Mouse (Mus musculus) hindbrain, embryonic 12.5 days (tissue): ENCODE results near the gene Crygf. TPM values are rescaled to one million over a fixed set of nuclear protein-coding genes. Genes with fewer than 3 reads are reported as not detected.
"Not testable (repeated sequence)": the region's sequence is repeated elsewhere in the genome, so short reads cannot be mapped to it uniquely, and the experiment has no call there.

Experiments
- ATAC-seq: fragments of 200-750 bp; cut with Nextera tagmentation; 2 replicates; pipeline ENCODE4 v1.8.0; 2017; ENCODE audit warnings: moderate TSS enrichment; ENCODE audit not compliant: low FRiP score
- H3K27ac ChIP-seq: fragments of 300-500 bp; sonication (generic); 2 replicates; pipeline ENCODE4 v1.5.1; 2016; ENCODE audit warnings: mild to moderate bottlenecking
- H3K27me3 ChIP-seq: fragments of 300-500 bp; sonication (generic); 2 replicates; pipeline ENCODE4 v1.6.1; 2016; ENCODE audit warnings: mild to moderate bottlenecking
- H3K36me3 ChIP-seq: fragments of 300-500 bp; sonication (generic); 2 replicates; pipeline ENCODE4 v1.6.1; 2016; ENCODE audit warnings: mild to moderate bottlenecking
- H3K4me1 ChIP-seq: fragments of 300-500 bp; sonication (generic); 2 replicates; pipeline ENCODE4 v1.6.1; 2016
- H3K4me2 ChIP-seq: fragments of 300-500 bp; sonication (generic); replicated peaks from 2 replicates; pipeline ENCODE4 v1.6.1; 2016; ENCODE audit warnings: mild to moderate bottlenecking
- H3K4me3 ChIP-seq: fragments of 300-500 bp; sonication (generic); 2 replicates; pipeline ENCODE4 v1.5.1; 2016; ENCODE audit warnings: mild to moderate bottlenecking
- H3K9ac ChIP-seq: fragments of 300-500 bp; sonication (generic); 2 replicates; pipeline ENCODE4 v1.6.1; 2016; ENCODE audit warnings: mild to moderate bottlenecking, moderate library complexity
- H3K9me3 ChIP-seq: fragments of 300-500 bp; sonication (generic); replicated peaks from 2 replicates; pipeline ENCODE4 v1.6.1; 2016; ENCODE audit warnings: mild to moderate bottlenecking
- WGBS: fragments of 180-500 bp; shearing (Covaris S2); methylation state at CpG from one replicate; pipeline ENCODE4 v1.1.7; 2016; 5-methylcytosine and 5-hydroxymethylcytosine counted together
- polyA plus RNA-seq: library from polyadenylated mRNA; unstranded; fragments of >200 nt; fragmentation: Nextera tagmentation; extraction: Ambion mirVana; gene quantifications from 2 replicates; pipeline ENCODE4 v1.2.1, GENCODE M21; 2016

The Crygf gene
- not detected in 2 replicates for polyA plus RNA-seq

DNA sequence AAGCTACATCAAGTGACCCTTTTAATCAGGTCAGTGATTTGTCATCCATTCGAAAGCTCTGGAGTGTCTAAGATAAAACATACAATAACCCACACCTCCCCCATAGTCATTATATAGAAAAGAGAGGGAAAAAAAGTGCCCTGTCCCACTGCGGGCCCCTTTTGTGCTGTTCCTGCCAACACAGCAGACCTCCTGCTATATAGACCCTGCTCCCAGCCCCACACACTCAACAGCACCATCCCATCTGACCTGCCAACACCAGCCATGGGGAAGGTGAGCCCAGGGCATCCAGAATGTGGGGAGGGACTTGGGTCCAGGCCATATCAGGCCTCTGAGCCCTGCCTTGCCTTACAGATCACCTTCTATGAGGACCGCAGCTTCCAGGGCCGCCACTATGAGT is at the start of gene Crygf:
Gene Crygf, plus strand, starts transcription at position 227 of the 400 bp plus-strand sequence.
- ATAC-seq, result no peak
- H3K9ac ChIP-seq, result no peak within 1 kb of the TSS
- no peaks in the 10 kb centered on the region for H3K4me1 ChIP-seq
- H3K27me3 ChIP-seq, result no peaks in the 10 kb centered on the region
- H3K4me2 ChIP-seq, result no peak within 1 kb of the TSS
- 66% methylated on average over 4 of the region's 4 CpGs for WGBS
- no peaks in the 10 kb centered on the region for H3K9me3 ChIP-seq
- no peak within 1 kb of the TSS for H3K4me3 ChIP-seq
- H3K36me3 ChIP-seq, result no peaks in the 10 kb centered on the region
- no peak within 1 kb of the TSS for H3K27ac ChIP-seq

DNA sequence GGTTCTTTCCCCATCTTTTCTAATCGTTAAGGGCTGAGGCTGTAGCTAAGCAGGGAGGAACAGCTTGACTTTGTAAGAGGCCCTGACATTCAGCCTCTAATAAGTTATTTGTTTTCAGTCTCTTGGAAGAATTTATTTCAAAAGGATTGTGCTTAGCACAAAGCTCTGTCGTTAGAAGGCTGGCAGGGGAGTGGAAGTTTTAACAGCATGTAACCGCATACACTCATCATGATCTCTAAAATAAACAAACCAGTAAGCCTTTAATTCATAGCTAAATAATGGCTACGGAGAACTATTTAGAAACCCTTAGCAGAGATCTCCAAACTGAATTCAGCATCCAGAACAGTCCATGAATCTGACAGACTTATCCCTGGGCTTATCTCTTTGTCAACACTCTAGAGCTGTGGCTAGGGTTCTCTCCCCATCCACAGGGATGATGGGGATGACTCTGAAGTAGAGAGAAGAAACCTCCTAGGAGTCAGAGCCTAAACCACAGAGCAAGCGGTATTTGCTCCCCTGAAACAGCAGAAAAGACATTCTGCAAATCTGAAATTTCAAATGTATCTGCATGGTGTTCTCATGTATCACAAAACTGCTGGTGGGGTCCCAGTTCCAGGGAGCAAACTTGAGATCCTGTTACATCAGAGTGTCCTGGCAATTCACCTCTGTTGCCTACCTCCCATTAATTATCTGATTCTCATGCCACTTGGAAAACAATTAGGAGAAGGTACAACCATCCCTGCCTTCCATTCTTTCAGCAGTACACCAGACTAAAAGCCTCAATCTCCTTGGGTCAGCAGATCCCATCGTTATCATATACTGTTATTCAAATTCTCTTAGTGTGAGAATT is 734 bp upstream of the Crygf start:
- Histone ChIP-seq H3K27me3 (no peaks in the 10 kb centered on the region), H3K9ac (no peak overlapping the region), H3K27ac (no peak overlapping the region), H3K9me3 (no peaks in the 10 kb centered on the region), H3K4me3 (no peak overlapping the region), H3K4me2 (no peak overlapping the region), H3K4me1 (no peaks in the 10 kb centered on the region), H3K36me3 (no peaks in the 10 kb centered on the region)
- ATAC-seq, result no peak
- 54% methylated on average over 6 of the region's 6 CpGs for WGBS

DNA sequence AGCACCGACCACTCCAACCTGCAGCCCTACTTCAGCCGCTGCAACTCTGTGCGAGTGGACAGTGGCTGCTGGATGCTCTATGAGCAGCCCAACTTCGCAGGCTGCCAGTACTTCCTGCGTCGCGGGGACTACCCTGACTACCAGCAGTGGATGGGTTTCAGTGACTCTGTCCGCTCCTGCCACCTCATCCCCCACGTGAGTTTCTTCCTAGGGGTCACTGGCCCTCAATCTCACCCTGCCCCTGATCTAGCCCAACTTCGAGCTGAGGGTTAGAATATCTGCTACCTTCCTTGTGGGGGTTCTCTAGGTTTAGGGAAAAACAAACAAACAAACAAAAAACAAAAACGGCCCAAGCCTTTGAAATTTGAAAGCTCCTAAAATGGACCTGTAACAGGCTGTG is 376 bp downstream of the Crygf start:
- not testable (repeated sequence) for H3K27ac ChIP-seq, H3K4me2 ChIP-seq, ATAC-seq, H3K27me3 ChIP-seq, H3K36me3 ChIP-seq, H3K9me3 ChIP-seq, H3K4me1 ChIP-seq, H3K4me3 ChIP-seq, H3K9ac ChIP-seq
- WGBS, result 82% methylated on average over 11 of the region's 11 CpGs

DNA sequence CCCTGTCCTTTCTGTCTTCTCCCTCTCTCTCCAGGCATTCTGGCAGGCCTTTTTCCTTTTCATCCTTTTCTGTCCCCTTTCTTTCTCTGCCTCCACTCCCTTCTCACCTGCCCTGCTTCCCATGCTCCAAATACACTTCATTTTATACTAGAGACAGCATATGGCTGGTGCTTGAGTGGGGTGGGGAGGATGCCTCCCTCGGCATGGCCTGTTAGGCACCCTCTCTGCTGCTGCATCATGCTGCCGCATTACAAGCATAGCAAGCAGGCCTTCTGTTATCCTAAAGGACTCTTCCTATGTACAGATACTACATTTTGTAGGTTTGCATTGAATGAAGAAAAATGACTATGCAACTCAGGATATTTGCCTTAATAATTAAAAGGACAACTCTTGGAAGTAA is 3.7 kb downstream of the Crygf start:
- no peak overlapping the region for H3K9ac ChIP-seq
- no peak overlapping the region for H3K4me3 ChIP-seq
- WGBS, result 87% methylated on average over 2 of the region's 2 CpGs
- no peaks in the 10 kb centered on the region for H3K9me3 ChIP-seq
- H3K27ac ChIP-seq, result no peak overlapping the region
- no peaks in the 10 kb centered on the region for H3K27me3 ChIP-seq
- no peaks in the 10 kb centered on the region for H3K36me3 ChIP-seq
- H3K4me1 ChIP-seq, result no peaks in the 10 kb centered on the region
- ATAC-seq, result no peak
- no peak overlapping the region for H3K4me2 ChIP-seq

DNA sequence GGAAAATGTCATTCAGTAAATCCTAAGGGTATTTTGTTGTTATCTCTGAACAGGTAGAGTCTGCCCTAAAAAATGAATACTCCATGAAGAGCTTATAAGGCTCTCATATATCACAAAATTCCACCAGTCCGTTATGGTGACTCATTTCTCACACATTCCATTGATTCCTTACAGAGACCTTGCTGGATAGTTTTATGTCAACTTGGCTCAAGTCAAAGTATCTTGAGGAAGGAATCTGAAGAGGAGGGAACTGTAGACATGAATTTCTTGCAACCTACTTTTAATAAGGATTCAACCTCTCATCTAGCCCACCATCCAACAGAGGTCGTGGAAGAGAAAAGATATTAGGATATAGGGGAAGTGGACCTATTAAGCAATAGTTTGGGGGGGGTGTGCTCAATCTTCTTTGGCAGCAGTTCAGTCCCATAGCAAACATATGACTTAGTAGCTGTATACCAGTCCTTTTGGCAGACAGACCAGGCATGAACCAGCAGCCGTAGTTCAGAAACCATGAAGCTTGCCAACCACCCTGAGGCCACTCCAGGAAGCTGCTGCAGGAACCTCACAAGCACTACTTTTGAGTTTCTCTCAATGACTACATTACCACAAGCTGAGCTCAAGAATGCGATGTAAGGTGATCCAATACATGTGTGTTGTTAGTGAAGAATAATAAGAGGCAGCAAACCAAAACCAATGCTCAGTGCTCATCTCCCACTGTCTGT is 5.9 kb downstream of the Crygf start:
- no peaks in the 10 kb centered on the region for H3K27me3 ChIP-seq
- no peak overlapping the region for H3K4me2 ChIP-seq
- H3K9ac ChIP-seq, result no peak overlapping the region
- no peak overlapping the region for H3K27ac ChIP-seq
- H3K4me3 ChIP-seq, result no peak overlapping the region
- WGBS, result 85% methylated on average over 4 of the region's 4 CpGs
- H3K36me3 ChIP-seq, result no peaks in the 10 kb centered on the region
- no peak for ATAC-seq
- H3K4me1 ChIP-seq, result no peaks in the 10 kb centered on the region
- no peaks in the 10 kb centered on the region for H3K9me3 ChIP-seq

Other genes starting within 250 kb of the Crygf start
- 365 and 405 TPM in 2 replicates for gene Map2, start 248.8 kb downstream of the Crygf start, polyA plus RNA-seq